Mouse (Mus musculus): ENCODE data around the gene Slc31a1. TPM values are rescaled to one million over a fixed set of nuclear protein-coding genes. Genes with fewer than 3 reads are reported as not detected.

Gene Slc31a1
- total and polyA plus RNA-seq, 2 experiments from 2014 or later: 15.0 to 30.9 TPM

DNA sequence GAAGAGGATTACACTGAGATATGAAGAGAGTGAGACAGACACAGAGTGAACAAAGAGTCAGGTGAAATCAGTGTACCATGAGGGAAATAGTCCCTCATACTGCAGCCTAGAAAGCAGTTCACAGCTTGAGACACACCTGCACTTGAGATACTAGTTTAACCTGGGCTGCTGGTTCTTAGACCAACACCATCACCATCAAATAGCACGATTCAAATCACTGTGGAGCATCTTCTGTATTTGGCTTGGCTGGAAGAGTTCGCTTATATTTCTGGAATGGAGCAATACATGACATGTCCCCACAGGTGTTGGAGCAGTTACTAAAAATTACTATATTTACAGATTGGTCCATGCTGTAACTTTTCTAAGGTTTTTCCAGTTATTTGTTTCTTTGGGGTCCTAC lies 15.6 kb downstream of the Slc31a1 start:
- H3K9me3 ChIP-seq (ENCODE audit: low read length): no peaks in the 10 kb centered on the region
- no peak overlapping the region for H3K9ac ChIP-seq (replicated peaks; ENCODE audit: low read length, poor library complexity, severe bottlenecking)
- no peak for TF ChIP-seq CTCF (IDR thresholded peaks at IDR 0.05)
- no peak overlapping the region for H3K4me3 ChIP-seq (ENCODE audit: low read depth, low read length)
- H3K36me3 ChIP-seq (ENCODE audit: insufficient read depth, low read length): no peaks in the 10 kb centered on the region
- WGBS: 96% methylated on average over 2 of the region's 2 CpGs
- ATAC-seq (ENCODE audit: low FRiP score) (no peak), DNase-seq (ENCODE audit: low spot score) (no peak)
- no peaks in the 10 kb centered on the region for H3K27me3 ChIP-seq (ENCODE audit: insufficient read depth, low read length)
- H3K27ac ChIP-seq (ENCODE audit: low read depth, low read length): no peak overlapping the region
- no peak overlapping the region for H3K4me2 ChIP-seq (ENCODE audit: low read depth, low read length, poor library complexity, severe bottlenecking)
- no peaks in the 10 kb centered on the region for H3K4me1 ChIP-seq (ENCODE audit: insufficient read depth, low read length)

DNA sequence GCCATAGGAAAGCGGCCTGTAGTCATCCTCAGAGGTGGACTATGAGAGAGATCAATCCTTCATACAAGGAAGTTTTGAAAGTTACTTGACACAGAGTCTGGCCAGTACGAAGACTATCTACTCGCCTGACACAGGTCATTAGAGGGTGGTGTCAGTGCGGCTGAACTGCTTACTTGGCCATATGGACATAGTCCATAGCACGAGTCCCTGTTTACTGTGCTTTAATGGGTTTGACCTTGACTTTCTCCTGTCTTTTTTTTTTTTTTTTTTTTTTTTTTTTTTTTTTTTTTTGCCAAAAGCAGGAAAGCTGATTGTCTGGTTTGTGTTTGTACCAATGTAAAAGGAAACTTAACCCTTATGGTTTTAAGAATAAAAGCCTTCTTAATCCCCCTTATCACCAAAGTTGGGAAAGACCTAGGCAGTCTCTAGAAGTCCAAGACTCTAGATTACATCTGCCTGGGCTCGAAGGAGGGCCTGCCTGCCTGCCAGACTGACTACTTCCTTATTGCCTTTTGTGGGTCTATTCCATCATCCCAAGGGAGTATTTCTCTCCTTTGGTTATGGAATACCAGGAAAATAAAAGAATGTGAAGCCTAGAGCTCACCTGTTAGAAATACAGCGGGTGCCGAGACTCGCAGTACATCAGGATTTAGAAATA lies 19.3 kb downstream of the Slc31a1 start:
- WGBS: 94% methylated on average over 9 of the region's 9 CpGs
- Histone ChIP-seq H3K36me3 (ENCODE audit: insufficient read depth, low read length) (no peaks in the 10 kb centered on the region), H3K9ac (replicated peaks; ENCODE audit: low read length, poor library complexity, severe bottlenecking) (no peak overlapping the region), H3K4me1 (ENCODE audit: insufficient read depth, low read length) (no peaks in the 10 kb centered on the region), H3K27me3 (ENCODE audit: insufficient read depth, low read length) (no peaks in the 10 kb centered on the region), H3K4me3 (ENCODE audit: low read depth, low read length) (no peak overlapping the region), H3K9me3 (ENCODE audit: low read length) (no peaks in the 10 kb centered on the region), H3K4me2 (ENCODE audit: low read depth, low read length, poor library complexity, severe bottlenecking) (no peak overlapping the region), H3K27ac (ENCODE audit: low read depth, low read length) (no peak overlapping the region)
- DNase-seq (ENCODE audit: low spot score) (no peak), ATAC-seq (ENCODE audit: low FRiP score) (no peak)
- TF ChIP-seq CTCF (IDR thresholded peaks at IDR 0.05): no peak

DNA sequence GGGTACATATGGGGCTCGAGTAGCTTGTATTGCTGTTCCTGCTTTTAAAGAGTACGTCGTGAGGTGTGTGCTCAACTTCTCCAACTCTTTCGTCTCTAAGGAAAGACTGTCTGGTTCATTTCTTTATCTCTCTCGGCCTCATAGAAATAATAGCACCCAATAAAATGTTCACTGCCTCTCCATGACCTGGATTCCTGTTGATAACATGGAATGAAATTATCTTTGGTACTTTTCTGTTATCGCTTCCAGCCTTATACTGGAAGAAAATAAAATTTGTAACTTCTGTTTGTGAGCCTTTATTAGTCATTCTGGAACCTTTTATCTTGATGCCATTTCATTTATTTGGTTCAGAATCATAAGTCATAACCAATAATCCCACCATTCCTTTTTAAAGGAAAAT lies 22.7 kb downstream of the Slc31a1 start:
- H3K27me3 ChIP-seq (ENCODE audit: insufficient read depth, low read length): no peaks in the 10 kb centered on the region
- H3K9me3 ChIP-seq (ENCODE audit: low read length): no peaks in the 10 kb centered on the region
- DNase-seq (ENCODE audit: low spot score) (no peak), ATAC-seq (ENCODE audit: low FRiP score) (no peak)
- no peak overlapping the region for H3K9ac ChIP-seq (replicated peaks; ENCODE audit: low read length, poor library complexity, severe bottlenecking)
- no peaks in the 10 kb centered on the region for H3K4me1 ChIP-seq (ENCODE audit: insufficient read depth, low read length)
- H3K27ac ChIP-seq (ENCODE audit: low read depth, low read length): no peak overlapping the region
- no peak overlapping the region for H3K4me3 ChIP-seq (ENCODE audit: low read depth, low read length)
- no peak for TF ChIP-seq CTCF (IDR thresholded peaks at IDR 0.05)
- H3K36me3 ChIP-seq (ENCODE audit: insufficient read depth, low read length): peaks cover 3% of the 10 kb centered on the region; the same call in 1 of the 2 replicates
- H3K4me2 ChIP-seq (ENCODE audit: low read depth, low read length, poor library complexity, severe bottlenecking): no peak overlapping the region
- 95% methylated on average over 6 of the region's 6 CpGs for WGBS

DNA sequence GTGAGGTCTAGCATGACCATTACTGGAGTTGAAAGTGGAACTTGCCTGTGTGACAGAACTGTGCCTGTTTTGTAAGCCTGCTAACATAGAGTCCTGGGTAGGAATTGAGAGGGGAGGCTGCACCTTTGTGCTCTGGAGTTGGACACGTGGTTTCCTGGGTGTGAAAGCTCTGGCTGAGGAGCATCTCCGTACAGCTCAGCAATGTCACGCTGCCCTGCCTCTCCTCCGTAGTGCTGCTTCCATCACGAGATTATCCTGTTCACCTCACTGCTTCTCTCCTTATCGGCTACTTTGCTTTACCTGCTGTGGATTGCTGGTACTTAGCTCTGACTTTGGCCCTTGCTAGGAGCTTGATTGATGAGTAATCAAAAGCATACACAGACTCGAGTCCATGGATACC lies 23.2 kb downstream of the Slc31a1 start:
- H3K27ac ChIP-seq (ENCODE audit: low read depth, low read length): no peak overlapping the region
- H3K9ac ChIP-seq (replicated peaks; ENCODE audit: low read length, poor library complexity, severe bottlenecking): no peak overlapping the region
- H3K4me3 ChIP-seq (ENCODE audit: low read depth, low read length): no peak overlapping the region
- no peak overlapping the region for H3K4me2 ChIP-seq (ENCODE audit: low read depth, low read length, poor library complexity, severe bottlenecking)
- H3K4me1 ChIP-seq (ENCODE audit: insufficient read depth, low read length): no peaks in the 10 kb centered on the region
- H3K27me3 ChIP-seq (ENCODE audit: insufficient read depth, low read length): no peaks in the 10 kb centered on the region
- no peak for TF ChIP-seq CTCF (IDR thresholded peaks at IDR 0.05)
- 81% methylated on average over 7 of the region's 7 CpGs for WGBS
- ATAC-seq (ENCODE audit: low FRiP score) (no peak), DNase-seq (ENCODE audit: low spot score) (no peak)
- H3K36me3 ChIP-seq (ENCODE audit: insufficient read depth, low read length): peaks cover 7% of the 10 kb centered on the region; the same call in 1 of the 2 replicates
- no peaks in the 10 kb centered on the region for H3K9me3 ChIP-seq (ENCODE audit: low read length)

DNA sequence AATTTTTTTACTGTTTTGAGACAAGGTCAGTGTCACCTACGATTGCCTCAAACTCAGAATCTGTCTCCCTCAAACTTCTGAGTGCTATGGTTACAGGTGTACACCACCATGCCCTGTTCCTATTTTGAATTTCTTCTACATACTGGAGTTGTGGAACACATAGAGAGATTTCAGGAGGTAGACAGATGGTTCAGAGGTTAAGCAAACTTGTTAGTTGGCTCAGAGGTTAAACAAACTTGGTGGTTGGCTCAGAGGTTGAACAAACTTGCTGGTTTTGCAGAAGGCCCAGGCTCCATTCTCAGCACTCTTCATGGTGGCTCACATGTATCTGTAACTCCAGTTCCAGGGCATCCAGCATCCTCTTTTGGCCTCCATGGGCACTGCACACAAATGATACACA lies 23.6 kb downstream of the Slc31a1 start:
- no peaks in the 10 kb centered on the region for H3K4me1 ChIP-seq (ENCODE audit: insufficient read depth, low read length)
- H3K9ac ChIP-seq (replicated peaks; ENCODE audit: low read length, poor library complexity, severe bottlenecking): no peak overlapping the region
- no peak for TF ChIP-seq CTCF (IDR thresholded peaks at IDR 0.05)
- no peak overlapping the region for H3K4me2 ChIP-seq (ENCODE audit: low read depth, low read length, poor library complexity, severe bottlenecking)
- no peak overlapping the region for H3K27ac ChIP-seq (ENCODE audit: low read depth, low read length)
- no peaks in the 10 kb centered on the region for H3K27me3 ChIP-seq (ENCODE audit: insufficient read depth, low read length)
- 94% methylated on average over 1 of the region's 1 CpGs for WGBS
- no peak for DNase-seq (ENCODE audit: low spot score)
- H3K9me3 ChIP-seq (ENCODE audit: low read length): no peaks in the 10 kb centered on the region
- no peak for ATAC-seq (ENCODE audit: low FRiP score)
- peaks cover 11% of the 10 kb centered on the region; the same call in 1 of the 2 replicates for H3K36me3 ChIP-seq (ENCODE audit: insufficient read depth, low read length)
- no peak overlapping the region for H3K4me3 ChIP-seq (ENCODE audit: low read depth, low read length)

DNA sequence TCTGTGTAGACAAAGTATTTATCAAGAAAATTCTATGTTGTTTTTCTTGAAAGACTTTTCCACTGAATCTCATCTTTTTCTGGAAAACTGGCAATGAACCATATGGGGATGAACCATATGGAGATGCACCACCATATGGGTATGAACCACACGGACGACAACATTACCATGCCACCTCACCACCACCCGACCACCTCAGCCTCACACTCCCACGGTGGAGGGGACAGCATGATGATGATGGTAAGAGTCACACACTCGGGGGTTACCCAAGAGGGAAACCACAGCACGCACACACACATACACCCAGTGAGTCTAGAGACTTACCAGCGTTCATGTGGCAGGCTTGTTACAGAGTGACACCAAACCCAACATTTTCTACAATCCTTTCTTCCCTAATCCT lies 24.9 kb downstream of the Slc31a1 start:
- Histone ChIP-seq H3K4me1 (ENCODE audit: insufficient read depth, low read length) (no peaks in the 10 kb centered on the region), H3K27ac (ENCODE audit: low read depth, low read length) (no peak overlapping the region), H3K4me3 (ENCODE audit: low read depth, low read length) (no peak overlapping the region), H3K36me3 (ENCODE audit: insufficient read depth, low read length) (peaks cover 18% of the 10 kb centered on the region), H3K9ac (replicated peaks; ENCODE audit: low read length, poor library complexity, severe bottlenecking) (no peak overlapping the region), H3K9me3 (ENCODE audit: low read length) (no peaks in the 10 kb centered on the region), H3K4me2 (ENCODE audit: low read depth, low read length, poor library complexity, severe bottlenecking) (no peak overlapping the region), H3K27me3 (ENCODE audit: insufficient read depth, low read length) (no peaks in the 10 kb centered on the region)
- ATAC-seq (ENCODE audit: low FRiP score) (no peak), DNase-seq (ENCODE audit: low spot score) (no peak)
- WGBS: 94% methylated on average over 7 of the region's 7 CpGs
- no peak for TF ChIP-seq CTCF (IDR thresholded peaks at IDR 0.05)
